ENCODE assay signal across 9 mouse cellular contexts in the genomic region with DNA sequence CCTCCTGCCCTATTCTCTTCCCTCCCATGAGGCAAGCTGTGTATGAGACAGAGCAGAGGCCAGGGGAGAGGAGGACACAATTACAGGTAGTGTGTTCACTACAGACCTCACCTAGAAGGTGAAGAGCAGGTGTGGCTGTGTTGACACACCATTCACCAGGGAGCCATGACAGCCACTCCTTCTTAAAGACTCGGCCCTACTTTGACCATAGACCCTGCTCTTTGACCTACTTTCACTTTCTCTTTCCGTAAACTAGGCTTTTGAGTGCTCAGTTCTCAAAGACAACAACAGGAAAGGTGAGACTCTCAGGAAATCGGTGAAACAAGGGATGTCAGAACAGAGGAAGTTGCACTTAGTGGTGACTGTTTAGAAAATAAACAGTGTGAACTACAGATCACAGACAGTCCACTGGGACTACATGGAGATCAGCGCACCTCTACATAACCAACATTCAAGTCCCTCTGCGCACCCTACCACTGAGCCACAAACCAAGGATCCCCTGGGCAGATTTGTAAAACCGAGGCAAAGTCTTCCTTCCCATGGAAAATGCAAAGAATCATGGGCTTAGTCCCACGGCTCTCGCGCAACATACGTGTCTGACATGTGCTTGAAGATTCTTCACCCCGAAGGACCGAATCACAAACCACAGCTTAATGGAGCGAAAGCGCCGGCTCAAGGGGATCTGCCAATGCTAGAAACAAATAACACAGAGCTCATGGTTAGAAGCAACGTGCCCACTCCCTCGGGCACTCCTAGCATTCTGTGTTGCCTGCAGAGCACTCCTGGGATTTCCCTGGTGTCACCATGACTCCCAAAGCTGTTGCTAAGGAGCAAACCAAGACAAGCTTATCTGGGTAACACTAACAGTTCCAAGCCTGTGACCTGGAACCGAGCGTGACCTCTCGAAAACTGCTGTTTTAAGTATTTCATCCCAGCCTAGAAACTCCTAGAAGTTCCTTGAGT. TPM values are rescaled to one million over a fixed set of nuclear protein-coding genes. Genes with fewer than 3 reads are reported as not detected.
DNase-seq lines count a peak whose midpoint lies in the region; ATAC-seq and TF ChIP-seq lines count a peak whose summit lies in the region.
"Had no signal": no experiment of that assay in that cellular context is flagged by ENCODE, and none has a peak within 500 bp of the region (broad histone marks: within the 10 kb centered on the region; RNA-seq: fewer than 3 reads in every experiment).

No protein-coding gene starts in this region.

- H3K9ac ChIP-seq in liver, embryonic 14.5 days (replicated peaks) = no peak overlapping the region
- H3K9ac ChIP-seq: midbrain, embryonic 12.5 days had no signal

- no peaks in the 10 kb centered on the region; the same call in 1 of the 2 replicates for H3K27me3 ChIP-seq in heart, embryonic 10.5 days (ENCODE audit: insufficient read depth, poor library complexity, severe bottlenecking)
- H3K27me3 ChIP-seq in spleen, adult 2 months (ENCODE audit: control insufficient read depth, insufficient read depth, low read length) = no peaks in the 10 kb centered on the region
- H3K27me3 ChIP-seq in liver, embryonic 14.5 days (ENCODE audit: control insufficient read depth, insufficient read depth, low read length) = no peaks in the 10 kb centered on the region
- H3K27me3 ChIP-seq: midbrain, embryonic 12.5 days had no signal

- no peaks in the 10 kb centered on the region for H3K9me3 ChIP-seq in heart, embryonic 10.5 days
- H3K9me3 ChIP-seq in liver, embryonic 14.5 days (ENCODE audit: control insufficient read depth, low read length) = no peaks in the 10 kb centered on the region
- H3K9me3 ChIP-seq: midbrain, embryonic 12.5 days had no signal

- no peak for ATAC-seq in liver, embryonic 14.5 days (ENCODE audit: insufficient read depth)

- peak overlapping the region; percentile 31 for H3K4me2 ChIP-seq in liver, embryonic 14.5 days (ENCODE audit: low read depth)
- H3K4me2 ChIP-seq: midbrain, embryonic 12.5 days had no signal

- TF ChIP-seq POLR2A in spleen, adult 2 months (IDR thresholded peaks at IDR 0.05; ENCODE audit: low read depth, low read length) = no peak

- 74% methylated on average over 20 of the region's 20 CpGs for WGBS in heart, embryonic 10.5 days
- 72% methylated on average over 20 of the region's 20 CpGs for WGBS in spleen, adult 2 months
- WGBS in liver, embryonic 14.5 days (ENCODE audit: insufficient replicate concordance) = 61% methylated on average over 20 of the region's 20 CpGs

- peak; percentile 91 for DNase-seq in heart, adult 11 months
- no peak for DNase-seq in heart, embryonic 10.5 days (ENCODE audit: low spot score)
- DNase-seq in spleen, adult 2 months (ENCODE audit: low read depth in 1 of 2, low spot score in 2 of 2) = peak in 1 of 2 experiments; percentile 49
- DNase-seq in spleen, postnatal 4 days (ENCODE audit: low spot score in 2 of 2) = no peak
- DNase-seq in liver, embryonic 14.5 days (ENCODE audit: low read depth in 3 of 3, low spot score in 3 of 3) = no peak
- DNase-seq in yolk sac, embryonic 10.5 days (ENCODE audit: low spot score) = peak; percentile 38
- no peak for DNase-seq in cerebellum, adult 9-10 months
- DNase-seq in embryo, embryonic 9.5 days (ENCODE audit: extremely low spot score) = no peak

- no peak for TF ChIP-seq CTCF in spleen, adult 2 months (IDR thresholded peaks at IDR 0.05; ENCODE audit: extremely low read depth, insufficient read depth, insufficient read length, insufficient replicate concordance)
- TF ChIP-seq CTCF in liver, embryonic 14.5 days (IDR thresholded peaks at IDR 0.05; ENCODE audit: low read depth) = no peak

- H3K27ac ChIP-seq in heart, embryonic 10.5 days = no peak overlapping the region
- H3K27ac ChIP-seq in spleen, adult 2 months (ENCODE audit: insufficient read depth, low read length) = peak overlapping the region; percentile 81
- no peak overlapping the region for H3K27ac ChIP-seq in liver, embryonic 14.5 days
- H3K27ac ChIP-seq: midbrain, embryonic 12.5 days had no signal

- TF ChIP-seq EP300 in liver, embryonic 14.5 days (IDR thresholded peaks at IDR 0.05; ENCODE audit: low read depth) = no peak

- H3K4me3 ChIP-seq in heart, embryonic 10.5 days = no peak overlapping the region
- no peak overlapping the region; the same call in 1 of the 2 replicates for H3K4me3 ChIP-seq in spleen, adult 2 months (ENCODE audit: extremely low read depth, insufficient read depth, insufficient read length)
- no peak overlapping the region for H3K4me3 ChIP-seq in liver, embryonic 14.5 days (ENCODE audit: insufficient read depth in 1 of 2, low read depth in 2 of 2, low read length in 2 of 2)
- H3K4me3 ChIP-seq: midbrain, embryonic 12.5 days had no signal

- H3K36me3 ChIP-seq in heart, embryonic 10.5 days = no peaks in the 10 kb centered on the region
- H3K36me3 ChIP-seq in spleen, adult 2 months (ENCODE audit: control insufficient read depth, insufficient read depth, low read length) = no peaks in the 10 kb centered on the region
- H3K36me3 ChIP-seq in liver, embryonic 14.5 days (replicated peaks; ENCODE audit: control insufficient read depth, insufficient read depth, low read depth) = no peaks in the 10 kb centered on the region
- H3K36me3 ChIP-seq: midbrain, embryonic 12.5 days had no signal

- H3K4me1 ChIP-seq in heart, embryonic 10.5 days = peaks cover 5% of the 10 kb centered on the region; the same call in 1 of the 2 replicates
- H3K4me1 ChIP-seq in spleen, adult 2 months (ENCODE audit: control insufficient read depth, insufficient read depth, insufficient read length) = peaks cover 16% of the 10 kb centered on the region; the same call in 1 of the 2 replicates
- H3K4me1 ChIP-seq in liver, embryonic 14.5 days (replicated peaks; ENCODE audit: control insufficient read depth in 2 of 2, insufficient read depth in 2 of 2, low read length in 1 of 2) = peaks cover 0 to 5% of the 10 kb centered on the region in 2 experiments; a peak in 2 of 4 replicates
- H3K4me1 ChIP-seq: midbrain, embryonic 12.5 days had no signal

RNA-seq across cellular contexts. Expression of gene Hdc, which starts 21.5 kb away (rescaled TPM):
- 3.5 and 4.1 TPM in 2 replicates for polyA plus RNA-seq in heart, embryonic 10.5 days (2016; fragmentation: Nextera tagmentation; extraction: Ambion mirVana)
- polyA plus RNA-seq in spleen, adult 2 months (2012; rRNA removed) = 3.2 and 4.6 TPM in 2 replicates
- 3.7 and 4.6 TPM in 2 replicates for polyA plus RNA-seq in liver, embryonic 14.5 days (2012; rRNA removed)
- 6.5 and 7.8 TPM in 2 replicates for polyA plus RNA-seq in liver, embryonic 14.5 days (2014; fragmentation: Nextera tagmentation; extraction: Ambion mirVana)

RNA-seq across cellular contexts. Expression of gene Slc27a2, which starts 45.4 kb away (rescaled TPM):
- polyA plus RNA-seq in heart, embryonic 10.5 days (2016; fragmentation: Nextera tagmentation; extraction: Ambion mirVana) = 0.25 and 2.7 TPM in 2 replicates
- 0.31 and 0.57 TPM in 2 replicates for polyA plus RNA-seq in spleen, adult 2 months (2012; rRNA removed)
- polyA plus RNA-seq in liver, embryonic 14.5 days (2012; rRNA removed) = 27.6 and 40.4 TPM in 2 replicates
- polyA plus RNA-seq in liver, embryonic 14.5 days (2014; fragmentation: Nextera tagmentation; extraction: Ambion mirVana) = 65.5 and 73.5 TPM in 2 replicates

Comparison
In these comparisons a context has a peak if more than half of its experiments do, and no peak if none do; other contexts are left out.
1. DNase-seq: peak in heart, adult 11 months (single experiment) and yolk sac, embryonic 10.5 days (single experiment); none in heart, embryonic 10.5 days (single experiment), spleen, postnatal 4 days (0 of 2), liver, embryonic 14.5 days (0 of 3), cerebellum, adult 9-10 months (single experiment) and embryo, embryonic 9.5 days (single experiment).